Mouse (Mus musculus) ES-E14 (cell line): ENCODE data around the gene Asb17. TPM values are rescaled to one million over a fixed set of nuclear protein-coding genes. Genes with fewer than 3 reads are reported as not detected.

Experiments
- DNase-seq: peaks from one replicate; pipeline ENCODE4 v3.0.0-alpha.2; 2013; ENCODE audit warnings: low read depth, low spot score
- H3K27ac ChIP-seq: 2 replicates; pipeline ENCODE4 v1.5.1; 2012; ENCODE audit warnings: low read depth, mild to moderate bottlenecking, low read length, moderate library complexity, mixed read lengths; ENCODE audit not compliant: poor library complexity, insufficient read depth, severe bottlenecking
- H3K36me3 ChIP-seq: 2 replicates; pipeline ENCODE4 v1.6.1; 2012; ENCODE audit warnings: mild to moderate bottlenecking, low read length, moderate library complexity, mixed read lengths; ENCODE audit not compliant: control insufficient read depth, poor library complexity, insufficient read depth, severe bottlenecking
- H3K4me1 ChIP-seq, 2 experiments: fragments of 150-350 bp in 1 of 2; sonication (generic) in 1 of 2; 2 replicates each; pipeline ENCODE4 v1.6.1; 2012; ENCODE audit warnings: low read length in 2 of 2, mild to moderate bottlenecking in 1 of 2, mixed read lengths in 1 of 2; ENCODE audit not compliant: control insufficient read depth in 2 of 2, insufficient read depth in 2 of 2, poor library complexity in 1 of 2
- H3K4me3 ChIP-seq, 2 experiments: fragments of 150-350 bp in 1 of 2; sonication (generic) in 1 of 2; 2 replicates each; pipeline ENCODE4 v1.5.1; 2012; ENCODE audit warnings: low read length in 2 of 2, low read depth in 1 of 2, mild to moderate bottlenecking in 1 of 2, mixed read lengths in 1 of 2; ENCODE audit not compliant: insufficient read depth in 1 of 2, poor library complexity in 1 of 2, severe bottlenecking in 1 of 2
- H3K9ac ChIP-seq: 2 replicates; pipeline ENCODE4 v1.6.1; 2012; ENCODE audit warnings: low read depth, mild to moderate bottlenecking, low read length, mixed read lengths; ENCODE audit not compliant: poor library complexity, insufficient read depth, severe bottlenecking
- H3K9me3 ChIP-seq: fragments of 150-350 bp; sonication (generic); 2 replicates; pipeline ENCODE4 v1.6.1; 2012; ENCODE audit warnings: low read depth, mild to moderate bottlenecking, low read length; ENCODE audit not compliant: control insufficient read depth, insufficient read depth
- CHD2 ChIP-seq: IDR thresholded peaks from 2 replicates; pipeline ENCODE4 v1.6.1; 2014; ENCODE audit warnings: mild to moderate bottlenecking, low read depth, low read length, inconsistent platforms
- HCFC1 ChIP-seq: IDR thresholded peaks from 2 replicates; pipeline ENCODE4 v1.6.1; 2012; ENCODE audit warnings: low read length, inconsistent platforms, borderline replicate concordance; ENCODE audit not compliant: insufficient read depth
- MAFK ChIP-seq: IDR thresholded peaks from 2 replicates; pipeline ENCODE4 v1.6.1; 2014; ENCODE audit warnings: mild to moderate bottlenecking, low read depth, low read length, inconsistent platforms; ENCODE audit not compliant: insufficient read depth
- ZC3H11A ChIP-seq: IDR thresholded peaks from 2 replicates; pipeline ENCODE4 v1.6.1; 2012; ENCODE audit warnings: low read depth, mild to moderate bottlenecking, inconsistent platforms, low read length, borderline replicate concordance
- ZNF384 ChIP-seq: IDR thresholded peaks from 2 replicates; pipeline ENCODE4 v1.6.1; 2012; ENCODE audit warnings: low read depth, low read length, inconsistent platforms
- in situ Hi-C, 2 experiments: fragments of 600-800 bp; cut with MboI; formaldehyde crosslinking; loops; one replicate each; pipeline ENCODE4 v1.15.1; 2025; ENCODE audit warnings: low sequenced_read_pairs in 2 of 2, inconsistent platforms in 1 of 2; ENCODE audit not compliant: unreplicated experiment in 2 of 2
- total RNA-seq: library from RNA; depleted of rRNA; stranded (reverse); fragments of 300-350 nt; gene quantifications from 2 replicates; pipeline ENCODE4 v1.2.3, GENCODE M21; 2012; rRNA removed

Gene Asb17
- total RNA-seq, result 0.11 TPM in 1 of 2 replicates, not detected in the other

DNA sequence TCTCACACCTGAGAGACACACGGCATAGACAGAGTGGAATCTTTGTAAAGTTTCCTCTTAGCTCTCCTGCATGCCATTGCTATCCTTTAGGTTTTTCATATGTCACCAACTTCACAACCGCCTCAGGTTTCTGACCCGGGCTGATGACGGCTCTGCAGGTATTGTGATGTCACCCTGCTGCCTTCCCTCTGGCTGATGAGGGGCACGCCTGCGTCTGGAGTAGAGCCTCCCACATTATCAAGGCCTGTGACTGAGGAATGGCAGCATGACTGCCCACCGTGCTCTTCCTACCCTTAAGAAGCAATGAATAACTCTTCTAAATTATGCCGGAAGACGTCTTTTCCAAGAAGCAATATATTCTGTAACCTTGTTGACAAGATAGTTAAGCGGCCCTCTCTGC is at the start of gene Asb17:
Gene Asb17, plus strand, starts transcription at position 180 of the 400 bp plus-strand sequence.
- Histone ChIP-seq H3K9me3 (no peaks in the 10 kb centered on the region), H3K36me3 (no peaks in the 10 kb centered on the region), H3K4me3 (no peak within 1 kb of the TSS), H3K9ac (no peak within 1 kb of the TSS), H3K27ac (no peak within 1 kb of the TSS), H3K4me1 (no peaks in the 10 kb centered on the region)
- DNase-seq, result no peak
- in situ Hi-C loops, result no loop called here
- no peak for TF ChIP-seq HCFC1
- TF ChIP-seq CHD2, result no peak
- TF ChIP-seq MAFK, result no peak
- TF ChIP-seq ZC3H11A, result no peak
- no peak for TF ChIP-seq ZNF384

DNA sequence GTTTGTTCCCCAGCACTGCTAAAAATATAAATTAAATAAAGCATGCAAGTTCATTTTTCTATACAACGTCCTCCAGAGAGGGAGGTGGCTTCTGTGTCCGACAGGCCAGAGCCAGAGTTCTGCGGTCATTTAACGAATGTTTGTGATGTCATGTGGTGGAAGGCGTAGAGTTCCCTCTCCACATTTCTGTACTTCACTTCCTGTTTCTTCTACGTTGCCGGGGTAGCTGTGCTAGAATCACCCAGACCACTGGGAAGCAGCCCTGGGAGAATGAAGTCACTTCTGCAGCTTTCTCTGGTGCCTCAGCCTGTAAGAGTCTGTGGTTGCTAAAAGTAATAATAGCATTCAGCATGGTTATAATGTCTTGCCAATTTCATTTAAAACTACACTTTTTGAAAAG is 46.4 kb upstream of the Asb17 start:
- Histone ChIP-seq H3K4me3 (no peak overlapping the region), H3K27ac (no peak overlapping the region), H3K9me3 (no peaks in the 10 kb centered on the region), H3K36me3 (no peaks in the 10 kb centered on the region), H3K4me1 (no peaks in the 10 kb centered on the region), H3K9ac (no peak overlapping the region)
- TF ChIP-seq ZNF384 (no peak), MAFK (no peak), HCFC1 (no peak), CHD2 (no peak), ZC3H11A (no peak)
- no peak for DNase-seq
- in situ Hi-C loops, result no loop called here

DNA sequence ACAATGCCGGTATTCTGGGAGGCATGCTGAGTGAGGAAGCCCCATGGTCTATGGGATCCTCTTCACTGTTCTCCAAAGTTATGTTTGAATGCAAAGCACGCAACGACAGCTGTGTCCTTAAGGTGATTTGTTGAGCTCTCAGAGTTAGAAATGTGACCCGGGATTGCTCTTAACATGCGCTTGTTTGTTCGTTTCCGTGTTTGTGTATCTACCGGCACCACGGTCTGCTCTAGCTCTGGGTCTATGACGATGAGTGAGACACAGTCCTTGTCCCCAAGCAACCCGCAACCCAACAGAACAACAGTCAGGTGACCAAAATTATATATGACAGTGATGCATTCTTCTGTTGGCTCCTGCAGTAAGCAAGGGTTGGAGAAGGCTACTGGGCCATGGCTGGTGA is 44.4 kb upstream of the Asb17 start:
- no peak overlapping the region for H3K27ac ChIP-seq
- H3K4me3 ChIP-seq, result no peak overlapping the region
- no peaks in the 10 kb centered on the region for H3K36me3 ChIP-seq
- TF ChIP-seq ZNF384, result no peak
- TF ChIP-seq ZC3H11A, result no peak
- TF ChIP-seq MAFK, result no peak
- no peak for TF ChIP-seq HCFC1
- no peak for TF ChIP-seq CHD2
- H3K9ac ChIP-seq, result no peak overlapping the region
- H3K4me1 ChIP-seq, result no peaks in the 10 kb centered on the region
- H3K9me3 ChIP-seq, result no peaks in the 10 kb centered on the region
- in situ Hi-C loops, result no loop called here
- no peak for DNase-seq

DNA sequence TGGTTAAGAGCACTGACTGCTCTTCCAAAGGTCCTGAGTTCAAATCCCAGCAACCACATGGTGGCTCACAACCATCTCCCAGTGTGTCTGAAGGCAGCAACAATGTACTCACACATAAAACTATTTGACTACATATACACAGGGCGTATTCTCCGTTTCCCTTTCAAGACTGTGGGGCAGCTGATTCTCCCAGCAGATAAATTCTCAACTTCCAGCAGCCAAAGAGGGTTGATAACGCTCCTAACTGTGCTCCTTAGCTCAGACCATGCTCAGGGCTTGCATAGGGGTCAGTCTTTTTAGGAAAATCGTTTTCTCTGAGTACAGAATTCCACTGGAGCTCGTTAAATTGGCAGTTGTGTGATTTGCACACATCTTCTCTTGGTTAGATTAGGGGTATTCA is 43.3 kb upstream of the Asb17 start:
- no peak for DNase-seq
- in situ Hi-C loops, result no loop called here
- H3K36me3 ChIP-seq, result no peaks in the 10 kb centered on the region
- no peak overlapping the region for H3K27ac ChIP-seq
- no peak overlapping the region for H3K9ac ChIP-seq
- TF ChIP-seq CHD2 (no peak), ZNF384 (no peak), ZC3H11A (no peak)
- H3K4me3 ChIP-seq, result no peak overlapping the region
- H3K9me3 ChIP-seq, result no peaks in the 10 kb centered on the region
- H3K4me1 ChIP-seq, result no peaks in the 10 kb centered on the region

DNA sequence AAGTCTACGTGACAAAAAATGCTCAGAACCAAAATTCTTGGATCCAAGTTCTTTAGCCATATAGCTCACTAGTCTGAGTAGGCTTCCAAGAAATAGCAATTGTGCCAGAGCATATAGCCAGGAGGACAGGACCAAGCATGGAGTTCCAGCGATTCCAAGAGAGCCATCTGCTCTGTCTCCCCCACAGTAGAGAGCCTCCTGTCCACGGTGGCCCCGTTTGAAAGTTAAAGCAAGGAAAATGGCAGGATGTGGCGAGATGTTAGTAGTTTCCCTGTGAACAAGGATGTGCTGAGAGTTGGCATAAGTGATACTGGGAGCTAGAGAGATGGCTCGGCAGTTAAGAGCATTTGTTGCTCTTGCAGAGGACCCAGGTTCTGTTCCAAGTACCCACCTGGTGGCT is 42.5 kb upstream of the Asb17 start:
- no peaks in the 10 kb centered on the region for H3K36me3 ChIP-seq
- in situ Hi-C loops, result no loop called here
- no peak for DNase-seq
- TF ChIP-seq HCFC1, result no peak
- TF ChIP-seq ZNF384, result no peak
- no peak for TF ChIP-seq CHD2
- no peak for TF ChIP-seq ZC3H11A
- TF ChIP-seq MAFK, result no peak
- H3K9ac ChIP-seq, result no peak overlapping the region
- no peak overlapping the region for H3K27ac ChIP-seq
- H3K9me3 ChIP-seq, result no peaks in the 10 kb centered on the region
- peaks cover 0 to 4% of the 10 kb centered on the region in 2 experiments; a peak in 2 of 4 replicates for H3K4me1 ChIP-seq
- H3K4me3 ChIP-seq, result no peak overlapping the region
